Mouse (Mus musculus) spleen, adult 2 months (tissue): ENCODE data around the gene Gm9945.

Experiments
- CTCF ChIP-seq: fragments of 200-500 bp; IDR thresholded peaks from 2 replicates; pipeline ENCODE4 v1.5.1; 2011; ENCODE audit warnings: mild to moderate bottlenecking, inconsistent platforms; ENCODE audit not compliant: insufficient read depth, insufficient read length, insufficient replicate concordance; ENCODE audit errors: extremely low read depth
- POLR2A ChIP-seq: fragments of 200-500 bp; IDR thresholded peaks from 2 replicates; pipeline ENCODE4 v1.6.1; 2011; ENCODE audit warnings: low read depth, low read length, inconsistent platforms

GRCm38 (mm10) chr11:53522930-53523329 is 43.0 kb downstream of the Gm9945 start:
- TF ChIP-seq POLR2A = no peak
- TF ChIP-seq CTCF = no peak
